Mouse (Mus musculus): ENCODE data around the gene Cryba4. TPM values are rescaled to one million over a fixed set of nuclear protein-coding genes. Genes with fewer than 3 reads are reported as not detected.
A peak's percentile ranks its signal among the peaks of the same experiment; 100 is the strongest.

The Cryba4 gene
- polyA plus RNA-seq, 1 experiment from 2014 or later: not detected

DNA sequence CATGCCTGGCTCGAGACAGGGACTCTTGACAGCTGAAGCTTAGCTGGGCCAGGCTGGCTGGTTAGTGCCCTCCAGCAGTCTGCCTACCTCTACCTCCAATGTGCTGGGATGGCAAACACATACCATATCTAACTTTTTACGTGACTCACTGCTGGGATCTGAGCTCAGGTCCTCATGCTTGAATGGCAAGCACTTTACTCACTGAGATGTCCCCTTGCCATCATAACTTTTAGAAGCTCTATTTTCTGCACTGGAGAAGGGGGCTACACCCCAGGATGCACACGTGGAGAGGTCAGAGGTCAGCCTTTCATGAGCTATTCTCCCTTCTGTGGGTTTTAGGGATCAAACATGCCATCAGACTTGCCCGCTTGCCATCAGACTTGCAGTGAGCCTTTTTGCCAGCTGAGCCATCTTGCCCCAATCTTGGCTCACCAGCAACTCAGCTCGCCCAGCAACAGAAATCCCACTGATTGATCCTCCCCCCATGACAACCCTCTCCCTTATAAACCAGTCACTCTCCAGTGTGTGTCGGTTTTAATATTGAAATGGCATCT is 39.5 kb downstream of the Cryba4 start:
- TF ChIP-seq CTCF (IDR thresholded peaks at IDR 0.05): no peak
- in situ Hi-C loops (cut with MboI; ENCODE audit: low pct_unique_long_range_greater_than_20kb): no loop called here
- ChIA-PET POLR2A (no interaction called here), CTCF (interaction anchor here (0.7 to 1.4 kb wide), 3 partner anchors 16 to 30 kb away, joined by 3 read pairs; no protein-coding TSS in a partner anchor)
- ATAC-seq (no peak), DNase-seq (ENCODE audit: low read depth, low spot score) (no peak)
- H3K27me3 ChIP-seq: peaks cover 5% of the 10 kb centered on the region

GRCm38 (mm10) chr5:112211911-112212310 is 40.4 kb downstream of the Cryba4 start:
- in situ Hi-C loops (cut with MboI; ENCODE audit: low pct_unique_long_range_greater_than_20kb): no loop called here
- CTCF ChIA-PET: no interaction called here
- POLR2A ChIA-PET: no interaction called here

DNA sequence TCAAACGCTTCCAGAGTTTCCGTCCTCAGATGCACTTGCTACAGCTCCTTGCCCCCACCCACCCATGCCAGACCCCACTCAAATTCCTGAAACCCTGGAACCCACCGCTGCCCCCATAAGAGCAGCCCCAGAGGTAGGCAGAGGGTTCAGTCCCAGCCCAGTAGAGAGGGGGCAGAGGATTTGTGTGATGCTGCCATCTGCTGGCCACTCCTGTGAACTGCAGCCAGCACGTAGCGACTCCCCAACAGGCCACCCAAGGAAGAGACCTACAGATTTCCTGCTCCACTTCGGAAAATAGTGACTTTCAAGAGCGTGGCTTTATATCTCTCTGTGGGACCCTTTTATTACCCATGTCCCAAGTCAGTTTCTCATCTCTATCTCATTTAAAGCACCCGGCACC is 42.2 kb downstream of the Cryba4 start:
- DNase-seq (ENCODE audit: low read depth, low spot score) (no peak), ATAC-seq (no peak)
- TF ChIP-seq CTCF (IDR thresholded peaks at IDR 0.05): peak; percentile 95
- no peaks in the 10 kb centered on the region for H3K27me3 ChIP-seq
- in situ Hi-C loops (cut with MboI; ENCODE audit: low pct_unique_long_range_greater_than_20kb): no loop called here
- POLR2A ChIA-PET: no interaction called here
- CTCF ChIA-PET: interaction anchor here (1.0 kb wide), 1 partner anchor 218 kb away, joined by 4 read pairs; no protein-coding TSS in a partner anchor

More at GRCm38 (mm10) chr5:112211911-112212310, 40.4 kb downstream of the Cryba4 start:
- TF ChIP-seq CTCF (IDR thresholded peaks at IDR 0.05): no peak
- H3K27me3 ChIP-seq: peaks cover 5% of the 10 kb centered on the region
- no peak for ATAC-seq
- no peak for DNase-seq (ENCODE audit: low read depth, low spot score)

- in situ Hi-C loops (cut with MboI; ENCODE audit: low pct_unique_long_range_greater_than_20kb): no loop called here
- ChIA-PET POLR2A (no interaction called here), CTCF (interaction anchor here (1.0 kb wide), 1 partner anchor 33 kb away, joined by 3 read pairs; no protein-coding TSS in a partner anchor)
- H3K27me3 ChIP-seq: no peaks in the 10 kb centered on the region
- TF ChIP-seq CTCF (IDR thresholded peaks at IDR 0.05): no peak
- DNase-seq (ENCODE audit: low read depth, low spot score) (no peak), ATAC-seq (peak; percentile 45)
Observed at GRCm38 (mm10) chr5:112208321-112208720, 44.0 kb downstream of the Cryba4 start.

DNA sequence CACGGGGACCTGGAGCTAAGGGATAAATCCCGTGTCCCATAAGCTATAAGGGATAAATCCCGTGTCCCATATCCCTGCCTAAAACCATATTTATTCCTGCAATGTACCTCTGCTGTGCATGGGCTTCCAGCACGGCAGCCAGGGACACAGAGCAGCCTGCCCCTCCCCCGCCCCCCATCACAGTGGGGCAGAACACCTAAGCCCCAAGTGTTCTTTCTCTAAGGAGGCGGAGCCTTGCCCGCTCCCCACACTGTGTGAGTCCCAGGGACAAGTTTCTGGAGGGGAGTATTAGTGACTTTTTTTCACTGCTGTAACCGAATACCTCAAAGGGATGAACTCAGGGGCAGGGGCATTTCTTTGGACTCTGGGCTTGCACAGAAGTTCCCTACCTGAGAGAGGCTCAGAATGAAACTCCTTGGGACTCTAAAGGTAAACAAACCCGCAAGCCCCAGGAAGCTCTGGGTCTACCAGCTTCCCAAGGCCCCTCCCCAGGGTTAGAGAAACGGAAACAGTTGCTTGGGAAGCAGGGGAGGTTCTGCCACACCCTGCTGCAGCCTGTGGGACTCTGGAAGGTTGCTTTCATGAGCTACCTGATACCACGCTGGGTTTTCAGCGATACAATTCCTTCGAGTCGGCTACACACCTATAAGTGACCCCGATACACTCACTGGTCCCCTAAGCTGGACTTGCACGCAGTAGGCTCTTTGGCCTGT is 45.6 kb downstream of the Cryba4 start:
- H3K27me3 ChIP-seq: peaks cover 3% of the 10 kb centered on the region
- ChIA-PET CTCF (no interaction called here), POLR2A (no interaction called here)
- DNase-seq (ENCODE audit: low read depth, low spot score) (no peak), ATAC-seq (no peak)
- TF ChIP-seq CTCF (IDR thresholded peaks at IDR 0.05): no peak
- in situ Hi-C loops (cut with MboI; ENCODE audit: low pct_unique_long_range_greater_than_20kb): no loop called here

DNA sequence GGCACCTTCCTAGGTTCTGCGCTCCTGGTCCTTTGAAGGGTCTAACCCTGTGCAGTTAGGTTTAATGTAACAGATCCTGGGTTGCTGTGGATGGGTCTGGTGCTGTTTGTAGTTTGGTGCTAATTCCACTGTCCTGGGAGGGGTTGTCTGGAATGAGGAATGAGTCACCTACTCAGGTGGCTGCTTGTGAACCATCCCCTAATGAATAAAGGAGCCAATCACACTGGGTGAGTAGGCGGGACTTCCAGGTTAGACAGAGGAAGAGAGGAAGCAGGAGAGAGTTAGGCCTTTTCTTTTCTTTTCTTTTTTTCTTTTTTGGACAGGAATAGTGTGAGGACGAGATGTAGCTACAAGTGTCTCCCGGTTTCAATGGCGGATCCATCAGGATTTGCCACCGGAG is 52.7 kb downstream of the Cryba4 start:
- in situ Hi-C loops (cut with MboI; ENCODE audit: low pct_unique_long_range_greater_than_20kb): no loop called here
- ChIA-PET POLR2A (no interaction called here), CTCF (interaction anchor here (1.0 kb wide), 1 partner anchor 17 kb away, joined by 3 read pairs; no protein-coding TSS in a partner anchor)
- ATAC-seq (no peak), DNase-seq (ENCODE audit: low read depth, low spot score) (no peak)
- H3K27me3 ChIP-seq: peaks cover 3% of the 10 kb centered on the region
- no peak for TF ChIP-seq CTCF (IDR thresholded peaks at IDR 0.05)

Other genes starting within 250 kb of the Cryba4 start
- gene Crybb1, start 3.3 kb upstream of the Cryba4 start, polyA plus RNA-seq (2021): not detected
- gene Tpst2, start 24.2 kb upstream of the Cryba4 start, polyA plus RNA-seq (2021): 92.3 TPM
- gene Tfip11, start 73.8 kb upstream of the Cryba4 start, polyA plus RNA-seq (2021): 43.2 TPM
- 23.8 TPM for gene Srrd, start 90.5 kb upstream of the Cryba4 start, polyA plus RNA-seq (2021)
- gene Hps4, start 90.6 kb upstream of the Cryba4 start, polyA plus RNA-seq (2021): 34.1 TPM
- gene Gm6583, start 103.5 kb upstream of the Cryba4 start, polyA plus RNA-seq (2021): 0.05 TPM
- gene Asphd2, start 142.3 kb upstream of the Cryba4 start, polyA plus RNA-seq (2021): 1.8 TPM
- not detected for gene Gm6588, start 196.9 kb upstream of the Cryba4 start, polyA plus RNA-seq (2021)

All from Patski (cell line).